Mouse (Mus musculus) kidney, adult 8-10 months (tissue): ENCODE measurements around the gene Adam33.

Experiments used
- DNase-seq, 2 experiments: peaks; one replicate each; pipeline ENCODE4 v3.0.0; 2022

Gene Adam33

GRCm38 (mm10) chr2:131025230-131025629, 38.4 kb downstream of the Adam33 start:
- DNase-seq = no peak

- no peak for DNase-seq
Measured at GRCm38 (mm10) chr2:131010566-131010965, 53.0 kb downstream of the Adam33 start.

GRCm38 (mm10) chr2:131009123-131009522, 54.5 kb downstream of the Adam33 start:
- no peak for DNase-seq
